Mouse (Mus musculus): ENCODE results near the gene Tra2a. TPM values are rescaled to one million over a fixed set of nuclear protein-coding genes. Genes with fewer than 3 reads are reported as not detected.
"Not testable (repeated sequence)": the region's sequence is repeated elsewhere in the genome, so short reads cannot be mapped to it uniquely, and the experiment has no call there.

Tra2a gene
- polyA plus RNA-seq, 1 experiment from 2014 or later = 136 TPM

- not testable (repeated sequence) for H3K4me2 ChIP-seq; H3K9me3 ChIP-seq; ATAC-seq (ENCODE audit: insufficient number of reproducible peaks, insufficient read depth, low FRiP score, low TSS enrichment, low read depth); H3K9ac ChIP-seq; H3K27me3 ChIP-seq; H3K36me3 ChIP-seq; H3K4me3 ChIP-seq; H3K27ac ChIP-seq
- WGBS = 91% methylated on average over 1 of the region's 1 CpGs
- H3K4me1 ChIP-seq = peaks cover 16% of the 10 kb centered on the region
Observed at GRCm38 (mm10) chr6:49265207-49265606, 1.4 kb upstream of the Tra2a start.

GRCm38 (mm10) chr6:49264446-49264845 is 613 bp upstream of the Tra2a start:
- not testable (repeated sequence) for H3K27me3 ChIP-seq; ATAC-seq (ENCODE audit: insufficient number of reproducible peaks, insufficient read depth, low FRiP score, low TSS enrichment, low read depth); H3K9me3 ChIP-seq; H3K36me3 ChIP-seq; H3K9ac ChIP-seq
- peak overlapping the region; percentile 98 for H3K27ac ChIP-seq
- H3K4me1 ChIP-seq = peaks cover 22% of the 10 kb centered on the region
- 93% methylated on average over 7 of the region's 7 CpGs for WGBS
- H3K4me3 ChIP-seq = 0 out of 2 replicates have a peak overlapping the region, but pooled peaks have one; percentile 100
- H3K4me2 ChIP-seq = peak overlapping the region; percentile 70

GRCm38 (mm10) chr6:49263081-49263846 is 569 bp downstream of the Tra2a start:
- Histone ChIP-seq H3K9me3 (no peaks in the 10 kb centered on the region), H3K9ac (peak overlapping the region; percentile 100), H3K4me3 (peak overlapping the region; percentile 100), H3K27me3 (no peaks in the 10 kb centered on the region), H3K4me1 (peaks cover 22% of the 10 kb centered on the region), H3K4me2 (peak overlapping the region; percentile 70), H3K36me3 (no peaks in the 10 kb centered on the region), H3K27ac (peak overlapping the region; percentile 98)
- ATAC-seq (ENCODE audit: insufficient number of reproducible peaks, insufficient read depth, low FRiP score, low TSS enrichment, low read depth) = peak; percentile 38; the same call in 1 of the 2 replicates
- under 1% methylated on average over 71 of the region's 71 CpGs for WGBS

GRCm38 (mm10) chr6:49262421-49262820 is 1.4 kb downstream of the Tra2a start:
- WGBS = under 1% methylated on average over 9 of the region's 9 CpGs
- Histone ChIP-seq H3K4me1 (peaks cover 26% of the 10 kb centered on the region), H3K27ac (no peak overlapping the region), H3K36me3 (no peaks in the 10 kb centered on the region), H3K4me2 (peak overlapping the region; percentile 70), H3K9ac (peak overlapping the region; percentile 100), H3K9me3 (no peaks in the 10 kb centered on the region), H3K4me3 (peak overlapping the region; percentile 100), H3K27me3 (no peaks in the 10 kb centered on the region)
- no peak for ATAC-seq (ENCODE audit: insufficient number of reproducible peaks, insufficient read depth, low FRiP score, low TSS enrichment, low read depth)

- WGBS = 39% methylated on average over 5 of the region's 5 CpGs
- Histone ChIP-seq H3K36me3 (no peaks in the 10 kb centered on the region), H3K27me3 (no peaks in the 10 kb centered on the region), H3K27ac (no peak overlapping the region), H3K9ac (no peak overlapping the region), H3K4me2 (0 out of 2 replicates have a peak overlapping the region, but pooled peaks have one; percentile 16), H3K4me3 (no peak overlapping the region), H3K9me3 (no peaks in the 10 kb centered on the region), H3K4me1 (peaks cover 28% of the 10 kb centered on the region)
- ATAC-seq (ENCODE audit: insufficient number of reproducible peaks, insufficient read depth, low FRiP score, low TSS enrichment, low read depth) = no peak
Observed at GRCm38 (mm10) chr6:49259711-49260110, 4.1 kb downstream of the Tra2a start.

GRCm38 (mm10) chr6:49257880-49258279 is 6.0 kb downstream of the Tra2a start:
- WGBS = 87% methylated on average over 2 of the region's 2 CpGs
- ATAC-seq (ENCODE audit: insufficient number of reproducible peaks, insufficient read depth, low FRiP score, low TSS enrichment, low read depth) = no peak
- H3K36me3 ChIP-seq = no peaks in the 10 kb centered on the region
- no peaks in the 10 kb centered on the region for H3K9me3 ChIP-seq
- H3K27me3 ChIP-seq = no peaks in the 10 kb centered on the region
- H3K27ac ChIP-seq = no peak overlapping the region
- H3K4me3 ChIP-seq = no peak overlapping the region
- peaks cover 28% of the 10 kb centered on the region for H3K4me1 ChIP-seq
- H3K4me2 ChIP-seq = no peak overlapping the region
- H3K9ac ChIP-seq = no peak overlapping the region

- Histone ChIP-seq H3K9ac (no peak overlapping the region), H3K4me2 (no peak overlapping the region), H3K4me1 (0 out of 2 replicates have a peak, but pooled peaks cover 3% of the 10 kb centered on the region), H3K27ac (no peak overlapping the region), H3K4me3 (no peak overlapping the region), H3K36me3 (peaks cover 42% of the 10 kb centered on the region), H3K27me3 (no peaks in the 10 kb centered on the region), H3K9me3 (no peaks in the 10 kb centered on the region)
- ATAC-seq (ENCODE audit: insufficient number of reproducible peaks, insufficient read depth, low FRiP score, low TSS enrichment, low read depth) = no peak
- WGBS = 96% methylated on average over 8 of the region's 8 CpGs
Observed at GRCm38 (mm10) chr6:49252207-49252606, 11.6 kb downstream of the Tra2a start.

GRCm38 (mm10) chr6:49251199-49251598 is 12.6 kb downstream of the Tra2a start:
- Histone ChIP-seq H3K36me3 (peaks cover 48% of the 10 kb centered on the region), H3K27ac (no peak overlapping the region)
- 98% methylated on average over 2 of the region's 2 CpGs for WGBS

GRCm38 (mm10) chr6:49247246-49247645 is 16.6 kb downstream of the Tra2a start:
- Histone ChIP-seq H3K9ac (no peak overlapping the region), H3K4me1 (no peaks in the 10 kb centered on the region), H3K27me3 (no peaks in the 10 kb centered on the region), H3K27ac (no peak overlapping the region), H3K9me3 (no peaks in the 10 kb centered on the region), H3K36me3 (peaks cover 79% of the 10 kb centered on the region), H3K4me2 (no peak overlapping the region), H3K4me3 (no peak overlapping the region)
- 52% methylated on average over 2 of the region's 2 CpGs for WGBS
- ATAC-seq (ENCODE audit: insufficient number of reproducible peaks, insufficient read depth, low FRiP score, low TSS enrichment, low read depth) = no peak

More at GRCm38 (mm10) chr6:49251199-49251598, 12.6 kb downstream of the Tra2a start:
- Histone ChIP-seq H3K27me3 (no peaks in the 10 kb centered on the region), H3K4me3 (no peak overlapping the region), H3K4me1 (0 out of 2 replicates have a peak, but pooled peaks cover 3% of the 10 kb centered on the region), H3K9ac (no peak overlapping the region), H3K9me3 (no peaks in the 10 kb centered on the region), H3K4me2 (no peak overlapping the region)
- ATAC-seq (ENCODE audit: insufficient number of reproducible peaks, insufficient read depth, low FRiP score, low TSS enrichment, low read depth) = no peak

GRCm38 (mm10) chr6:49242331-49242730 is 21.5 kb downstream of the Tra2a start:
- H3K36me3 ChIP-seq = peaks cover 45% of the 10 kb centered on the region
- 92% methylated on average over 1 of the region's 1 CpGs for WGBS
- H3K4me1 ChIP-seq = no peaks in the 10 kb centered on the region
- ATAC-seq (ENCODE audit: insufficient number of reproducible peaks, insufficient read depth, low FRiP score, low TSS enrichment, low read depth) = no peak
- no peak overlapping the region for H3K9ac ChIP-seq
- H3K9me3 ChIP-seq = no peaks in the 10 kb centered on the region
- H3K27me3 ChIP-seq = no peaks in the 10 kb centered on the region
- H3K4me3 ChIP-seq = no peak overlapping the region
- no peak overlapping the region for H3K4me2 ChIP-seq
- no peak overlapping the region for H3K27ac ChIP-seq

- H3K4me3 ChIP-seq = no peak overlapping the region
- no peak overlapping the region for H3K9ac ChIP-seq
- no peak overlapping the region for H3K27ac ChIP-seq
- no peaks in the 10 kb centered on the region for H3K9me3 ChIP-seq
- 90% methylated on average over 1 of the region's 1 CpGs for WGBS
- no peak overlapping the region for H3K4me2 ChIP-seq
- no peaks in the 10 kb centered on the region for H3K4me1 ChIP-seq
- no peak for ATAC-seq (ENCODE audit: insufficient number of reproducible peaks, insufficient read depth, low FRiP score, low TSS enrichment, low read depth)
- H3K27me3 ChIP-seq = no peaks in the 10 kb centered on the region
- peaks cover 43% of the 10 kb centered on the region for H3K36me3 ChIP-seq
Observed at GRCm38 (mm10) chr6:49241562-49241961, 22.3 kb downstream of the Tra2a start.

- WGBS = 59% methylated on average over 9 of the region's 9 CpGs
Observed at GRCm38 (mm10) chr6:49236331-49236730, 27.5 kb downstream of the Tra2a start.

More at GRCm38 (mm10) chr6:49236331-49236730, 27.5 kb downstream of the Tra2a start:
- Histone ChIP-seq H3K9me3 (0 out of 2 replicates have a peak, but pooled peaks cover 3% of the 10 kb centered on the region), H3K27ac (no peak overlapping the region), H3K4me3 (no peak overlapping the region), H3K36me3 (no peaks in the 10 kb centered on the region), H3K4me1 (no peaks in the 10 kb centered on the region), H3K4me2 (no peak overlapping the region), H3K9ac (no peak overlapping the region), H3K27me3 (no peaks in the 10 kb centered on the region)
- ATAC-seq (ENCODE audit: insufficient number of reproducible peaks, insufficient read depth, low FRiP score, low TSS enrichment, low read depth) = peak; percentile 100

Measured in embryonic facial prominence, embryonic 13.5 days (tissue).